Mouse (Mus musculus): ENCODE results near the gene Gja6. TPM values are rescaled to one million over a fixed set of nuclear protein-coding genes. Genes with fewer than 3 reads are reported as not detected.

Gja6 gene
- 0.14 TPM in 1 of 2 replicates, not detected in the other for polyA plus RNA-seq (2015; fragmentation: Nextera tagmentation; extraction: Ambion mirVana)

DNA sequence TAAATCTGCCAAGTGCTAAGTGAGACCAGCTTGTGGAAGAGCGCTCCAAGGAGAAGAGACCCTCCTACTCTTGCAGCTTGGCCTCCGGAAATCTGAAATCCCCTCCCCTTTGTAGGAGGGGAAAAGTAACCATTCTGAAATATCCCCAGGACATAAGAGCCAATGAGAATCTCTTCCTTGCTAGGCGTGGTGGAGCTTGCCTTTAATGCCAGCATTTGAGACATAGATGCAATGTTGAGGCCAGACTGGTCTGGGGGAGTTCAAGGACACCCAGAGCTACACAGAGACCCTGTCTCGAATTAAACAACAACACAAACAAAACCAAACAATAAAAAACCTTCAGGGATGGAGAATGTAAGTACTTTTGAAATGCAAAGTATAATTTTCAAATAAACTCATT lies at the start of gene Gja6:
Gja6 (minus strand) TSS at position 101 of the 400 bp plus-strand sequence.
- Histone ChIP-seq H3K4me1 (ENCODE audit: control insufficient read depth, insufficient read depth, low read length) (no peaks in the 10 kb centered on the region), H3K27ac (ENCODE audit: low read length) (no peak within 1 kb of the TSS), H3K4me3 (ENCODE audit: low read length) (no peak within 1 kb of the TSS), H3K36me3 (ENCODE audit: control insufficient read depth, insufficient read depth) (no peaks in the 10 kb centered on the region), H3K4me2 (ENCODE audit: low read depth, low read length) (no peak within 1 kb of the TSS), H3K9ac (ENCODE audit: low read length) (no peak within 1 kb of the TSS), H3K27me3 (ENCODE audit: control insufficient read depth, insufficient read depth, low read length) (no peaks in the 10 kb centered on the region), H3K9me3 (replicated peaks; ENCODE audit: control insufficient read depth, low read length) (no peaks in the 10 kb centered on the region)
- 66% methylated on average over 4 of the region's 4 CpGs for WGBS
- ATAC-seq (replicated peaks; ENCODE audit: extremely low read depth, insufficient read depth, low FRiP score), result no peak

DNA sequence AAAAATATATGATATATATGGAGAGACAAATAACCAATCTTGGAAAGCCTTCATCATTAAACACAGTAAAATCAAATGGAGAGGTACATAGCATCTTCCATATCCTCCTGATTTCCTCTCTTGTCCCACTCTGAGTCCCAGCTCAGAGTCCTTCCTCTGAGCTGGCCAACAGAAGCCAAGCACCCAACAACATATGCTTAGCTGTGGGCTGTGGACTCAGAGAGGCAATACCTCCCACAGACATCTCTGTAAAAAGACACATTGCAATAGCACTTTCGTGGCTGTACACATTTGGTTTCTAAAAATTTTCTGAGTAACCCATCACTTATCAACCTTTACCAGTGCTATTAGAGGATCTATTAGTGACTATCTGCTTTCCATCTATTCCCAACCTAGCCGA lies 42.7 kb upstream of the Gja6 start:
- H3K27ac ChIP-seq (ENCODE audit: low read length), result no peak overlapping the region
- no peaks in the 10 kb centered on the region for H3K36me3 ChIP-seq (ENCODE audit: control insufficient read depth, insufficient read depth)
- 84% methylated on average over 2 of the region's 2 CpGs for WGBS
- no peaks in the 10 kb centered on the region for H3K4me1 ChIP-seq (ENCODE audit: control insufficient read depth, insufficient read depth, low read length)
- no peak overlapping the region for H3K4me3 ChIP-seq (ENCODE audit: low read length)
- H3K9ac ChIP-seq (ENCODE audit: low read length), result no peak overlapping the region
- ATAC-seq (replicated peaks; ENCODE audit: extremely low read depth, insufficient read depth, low FRiP score), result no peak
- no peaks in the 10 kb centered on the region for H3K27me3 ChIP-seq (ENCODE audit: control insufficient read depth, insufficient read depth, low read length)
- H3K4me2 ChIP-seq (ENCODE audit: low read depth, low read length), result no peak overlapping the region
- H3K9me3 ChIP-seq (replicated peaks; ENCODE audit: control insufficient read depth, low read length), result no peaks in the 10 kb centered on the region

DNA sequence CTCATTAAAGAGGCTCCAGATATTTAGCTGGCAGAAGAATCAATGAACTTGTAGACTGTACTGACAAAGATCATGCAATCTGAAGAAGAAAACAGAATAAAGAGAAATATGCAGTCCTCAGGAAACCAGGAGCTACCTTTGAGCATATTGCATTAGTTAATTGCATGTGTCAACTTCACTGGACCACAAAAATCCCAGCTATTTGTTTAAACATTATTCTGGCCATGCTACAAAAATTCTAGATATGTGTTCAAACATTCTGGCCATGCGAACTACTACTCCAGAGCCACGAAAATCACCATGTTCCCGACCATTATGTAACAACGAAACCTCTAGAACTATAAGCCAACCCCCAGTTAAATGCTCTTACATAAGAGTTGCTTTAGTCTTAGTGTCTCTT lies 37.9 kb upstream of the Gja6 start:
- H3K27me3 ChIP-seq (ENCODE audit: control insufficient read depth, insufficient read depth, low read length), result no peaks in the 10 kb centered on the region
- H3K9me3 ChIP-seq (replicated peaks; ENCODE audit: control insufficient read depth, low read length), result no peaks in the 10 kb centered on the region
- H3K9ac ChIP-seq (ENCODE audit: low read length), result no peak overlapping the region
- no peak overlapping the region for H3K4me2 ChIP-seq (ENCODE audit: low read depth, low read length)
- H3K4me1 ChIP-seq (ENCODE audit: control insufficient read depth, insufficient read depth, low read length), result no peaks in the 10 kb centered on the region
- WGBS, result 73% methylated on average over 4 of the region's 4 CpGs
- no peak overlapping the region for H3K27ac ChIP-seq (ENCODE audit: low read length)
- ATAC-seq (replicated peaks; ENCODE audit: extremely low read depth, insufficient read depth, low FRiP score), result no peak
- no peaks in the 10 kb centered on the region for H3K36me3 ChIP-seq (ENCODE audit: control insufficient read depth, insufficient read depth)
- no peak overlapping the region for H3K4me3 ChIP-seq (ENCODE audit: low read length)

DNA sequence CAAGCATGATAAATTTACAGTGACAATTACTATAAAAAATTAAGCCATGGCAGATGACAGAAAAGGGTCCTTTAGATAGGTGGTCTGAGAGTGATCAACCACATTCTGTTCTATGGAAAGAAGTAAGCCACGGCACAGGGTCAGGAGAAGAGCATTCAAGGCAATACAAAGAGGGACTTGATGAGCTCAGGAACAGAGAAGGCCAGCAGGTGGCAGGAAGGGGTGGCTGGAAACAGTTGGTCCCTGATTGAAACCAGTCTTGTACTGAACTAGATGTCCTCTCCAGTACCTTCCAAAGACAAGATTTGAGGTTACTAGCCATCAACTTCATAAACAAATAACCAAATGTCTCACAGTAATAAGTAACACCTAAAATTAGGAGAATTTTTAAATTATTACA lies 28.7 kb upstream of the Gja6 start:
- H3K4me1 ChIP-seq (ENCODE audit: control insufficient read depth, insufficient read depth, low read length), result no peaks in the 10 kb centered on the region
- no peaks in the 10 kb centered on the region for H3K27me3 ChIP-seq (ENCODE audit: control insufficient read depth, insufficient read depth, low read length)
- no peaks in the 10 kb centered on the region for H3K36me3 ChIP-seq (ENCODE audit: control insufficient read depth, insufficient read depth)
- no peak overlapping the region for H3K4me3 ChIP-seq (ENCODE audit: low read length)
- WGBS, result 50% methylated on average over 1 of the region's 1 CpGs
- H3K9me3 ChIP-seq (replicated peaks; ENCODE audit: control insufficient read depth, low read length), result no peaks in the 10 kb centered on the region; the same call in 1 of the 2 replicates
- H3K4me2 ChIP-seq (ENCODE audit: low read depth, low read length), result no peak overlapping the region
- no peak overlapping the region for H3K27ac ChIP-seq (ENCODE audit: low read length)
- H3K9ac ChIP-seq (ENCODE audit: low read length), result no peak overlapping the region
- no peak for ATAC-seq (replicated peaks; ENCODE audit: extremely low read depth, insufficient read depth, low FRiP score)

DNA sequence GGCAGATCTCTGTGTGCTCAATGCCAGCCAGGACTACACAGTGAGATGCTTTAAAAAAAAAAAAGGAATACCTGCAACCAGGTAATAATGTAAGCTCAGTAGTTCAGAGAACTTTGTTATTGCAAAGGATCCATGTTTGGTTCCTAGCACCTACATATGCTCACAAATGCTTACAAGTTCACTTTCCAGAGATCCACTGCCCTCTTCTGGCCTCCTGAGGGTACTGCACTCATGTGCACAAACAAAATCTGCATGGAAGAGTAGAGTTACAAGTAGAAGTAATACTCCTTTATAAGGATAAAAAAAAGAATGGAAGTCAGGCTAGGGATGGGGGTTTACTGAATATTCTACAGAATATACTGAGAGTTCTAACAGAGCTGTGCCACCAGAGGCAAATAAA lies 23.8 kb upstream of the Gja6 start:
- H3K9me3 ChIP-seq (replicated peaks; ENCODE audit: control insufficient read depth, low read length), result no peaks in the 10 kb centered on the region; the same call in 1 of the 2 replicates
- H3K4me3 ChIP-seq (ENCODE audit: low read length), result no peak overlapping the region
- ATAC-seq (replicated peaks; ENCODE audit: extremely low read depth, insufficient read depth, low FRiP score), result no peak
- no peak overlapping the region for H3K9ac ChIP-seq (ENCODE audit: low read length)
- no peak overlapping the region for H3K4me2 ChIP-seq (ENCODE audit: low read depth, low read length)
- H3K4me1 ChIP-seq (ENCODE audit: control insufficient read depth, insufficient read depth, low read length), result no peaks in the 10 kb centered on the region
- no peak overlapping the region for H3K27ac ChIP-seq (ENCODE audit: low read length)
- H3K36me3 ChIP-seq (ENCODE audit: control insufficient read depth, insufficient read depth), result peaks cover 4% of the 10 kb centered on the region; the same call in 1 of the 2 replicates
- H3K27me3 ChIP-seq (ENCODE audit: control insufficient read depth, insufficient read depth, low read length), result no peaks in the 10 kb centered on the region

DNA sequence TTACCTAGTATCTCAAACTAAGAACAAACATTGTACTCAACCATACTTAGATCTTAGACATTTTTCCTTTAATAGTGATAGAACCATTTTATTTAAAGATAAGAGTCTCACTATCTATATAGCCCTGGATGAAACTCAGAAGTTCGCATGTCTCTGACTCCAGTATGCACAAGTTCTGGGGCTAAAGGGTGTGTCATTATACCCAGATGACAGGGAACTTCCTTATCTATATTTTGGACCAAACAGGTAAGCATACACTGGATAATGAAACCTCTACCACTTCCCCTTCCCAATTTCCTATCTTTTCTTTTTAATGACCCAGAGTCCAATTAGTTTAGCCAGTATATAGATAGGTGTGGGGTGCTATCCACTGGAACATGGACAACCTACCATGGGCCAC lies 22.0 kb upstream of the Gja6 start:
- no peak for ATAC-seq (replicated peaks; ENCODE audit: extremely low read depth, insufficient read depth, low FRiP score)
- H3K36me3 ChIP-seq (ENCODE audit: control insufficient read depth, insufficient read depth), result peaks cover 4% of the 10 kb centered on the region; the same call in 1 of the 2 replicates
- WGBS, result 75% methylated on average over 1 of the region's 1 CpGs
- no peak overlapping the region for H3K4me3 ChIP-seq (ENCODE audit: low read length)
- H3K9me3 ChIP-seq (replicated peaks; ENCODE audit: control insufficient read depth, low read length), result no peaks in the 10 kb centered on the region; the same call in 1 of the 2 replicates
- H3K9ac ChIP-seq (ENCODE audit: low read length), result no peak overlapping the region
- H3K27ac ChIP-seq (ENCODE audit: low read length), result no peak overlapping the region
- no peaks in the 10 kb centered on the region for H3K27me3 ChIP-seq (ENCODE audit: control insufficient read depth, insufficient read depth, low read length)
- no peak overlapping the region for H3K4me2 ChIP-seq (ENCODE audit: low read depth, low read length)
- H3K4me1 ChIP-seq (ENCODE audit: control insufficient read depth, insufficient read depth, low read length), result no peaks in the 10 kb centered on the region

DNA sequence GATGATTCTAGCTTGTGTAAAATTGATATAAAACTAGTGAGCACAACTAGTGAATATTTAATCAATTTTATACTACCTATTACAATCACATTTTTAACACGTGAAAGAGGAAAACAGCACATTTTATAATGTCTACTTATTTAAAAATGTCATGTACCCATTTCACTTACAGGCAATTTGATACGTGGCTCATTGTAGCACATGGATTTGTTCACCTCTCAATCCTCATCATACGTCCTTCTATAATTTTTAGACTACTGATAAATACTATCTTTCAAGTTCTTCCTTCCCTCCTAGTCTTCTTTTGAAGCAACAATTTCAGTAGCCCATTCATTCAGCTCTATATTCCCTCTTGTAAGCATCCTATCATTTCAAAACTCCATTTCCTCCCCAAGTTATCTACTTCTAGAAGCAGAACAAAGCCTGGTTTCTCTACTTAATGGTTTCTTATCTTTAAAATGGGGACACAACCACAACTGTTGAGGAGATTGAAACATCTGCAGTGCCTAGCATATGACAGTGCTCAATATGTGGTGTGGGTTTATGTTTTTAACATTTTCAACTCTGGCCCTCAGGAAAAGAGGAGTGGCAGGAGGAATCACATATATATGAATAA lies 12.3 kb upstream of the Gja6 start:
- WGBS, result 88% methylated on average over 3 of the region's 3 CpGs
- H3K4me2 ChIP-seq (ENCODE audit: low read depth, low read length), result no peak overlapping the region
- H3K27me3 ChIP-seq (ENCODE audit: control insufficient read depth, insufficient read depth, low read length), result no peaks in the 10 kb centered on the region
- H3K27ac ChIP-seq (ENCODE audit: low read length), result no peak overlapping the region
- ATAC-seq (replicated peaks; ENCODE audit: extremely low read depth, insufficient read depth, low FRiP score), result no peak
- H3K9me3 ChIP-seq (replicated peaks; ENCODE audit: control insufficient read depth, low read length), result no peaks in the 10 kb centered on the region
- H3K36me3 ChIP-seq (ENCODE audit: control insufficient read depth, insufficient read depth), result no peaks in the 10 kb centered on the region
- H3K4me3 ChIP-seq (ENCODE audit: low read length), result no peak overlapping the region
- no peaks in the 10 kb centered on the region for H3K4me1 ChIP-seq (ENCODE audit: control insufficient read depth, insufficient read depth, low read length)
- H3K9ac ChIP-seq (ENCODE audit: low read length), result no peak overlapping the region

DNA sequence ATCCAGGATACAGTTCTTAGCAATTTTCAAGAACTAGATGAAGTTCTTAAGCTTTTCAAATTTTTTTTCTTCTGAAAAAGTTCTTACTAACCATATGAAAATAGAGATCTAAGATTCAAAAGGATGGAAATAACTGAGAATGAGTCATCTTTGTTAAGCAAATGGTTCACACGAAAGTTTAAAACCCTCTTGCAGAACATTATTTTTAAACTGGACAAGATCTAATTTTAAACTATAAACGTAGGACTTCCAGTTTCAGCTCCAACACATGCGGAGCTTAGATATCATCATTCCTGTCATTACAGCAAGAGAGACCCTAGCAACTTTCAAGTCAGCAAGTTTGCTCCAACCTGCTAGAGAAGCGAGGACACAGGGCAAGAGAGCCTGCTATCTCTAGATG lies 375 bp downstream of the Gja6 start:
- Histone ChIP-seq H3K4me3 (ENCODE audit: low read length) (no peak overlapping the region), H3K4me1 (ENCODE audit: control insufficient read depth, insufficient read depth, low read length) (no peaks in the 10 kb centered on the region), H3K36me3 (ENCODE audit: control insufficient read depth, insufficient read depth) (no peaks in the 10 kb centered on the region), H3K27ac (ENCODE audit: low read length) (no peak overlapping the region), H3K27me3 (ENCODE audit: control insufficient read depth, insufficient read depth, low read length) (no peaks in the 10 kb centered on the region), H3K9me3 (replicated peaks; ENCODE audit: control insufficient read depth, low read length) (no peaks in the 10 kb centered on the region), H3K4me2 (ENCODE audit: low read depth, low read length) (no peak overlapping the region), H3K9ac (ENCODE audit: low read length) (no peak overlapping the region)
- 46% methylated on average over 4 of the region's 4 CpGs for WGBS
- ATAC-seq (replicated peaks; ENCODE audit: extremely low read depth, insufficient read depth, low FRiP score), result no peak

DNA sequence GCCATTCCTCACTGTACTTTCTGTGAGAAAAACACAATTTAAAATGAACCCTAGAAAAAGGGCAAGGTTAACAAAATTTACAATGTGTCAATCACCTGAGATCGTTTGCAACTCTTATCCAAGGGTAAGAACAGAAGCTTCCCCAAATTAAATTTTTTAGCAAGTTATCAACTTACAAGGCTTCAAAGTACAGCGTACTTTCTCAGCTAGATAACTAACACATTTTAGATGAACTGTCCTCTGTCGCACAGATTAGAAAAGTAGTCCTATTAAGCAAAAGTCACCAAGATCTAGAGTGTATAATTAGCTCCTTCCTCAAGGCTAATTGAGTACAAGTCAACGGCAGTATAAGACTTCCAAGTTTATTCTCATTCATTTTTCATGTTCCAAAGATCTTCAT lies 939 bp downstream of the Gja6 start:
- no peaks in the 10 kb centered on the region for H3K27me3 ChIP-seq (ENCODE audit: control insufficient read depth, insufficient read depth, low read length)
- H3K36me3 ChIP-seq (ENCODE audit: control insufficient read depth, insufficient read depth), result no peaks in the 10 kb centered on the region
- H3K4me3 ChIP-seq (ENCODE audit: low read length), result no peak overlapping the region
- no peak overlapping the region for H3K9ac ChIP-seq (ENCODE audit: low read length)
- ATAC-seq (replicated peaks; ENCODE audit: extremely low read depth, insufficient read depth, low FRiP score), result no peak
- H3K27ac ChIP-seq (ENCODE audit: low read length), result no peak overlapping the region
- H3K4me1 ChIP-seq (ENCODE audit: control insufficient read depth, insufficient read depth, low read length), result no peaks in the 10 kb centered on the region
- H3K4me2 ChIP-seq (ENCODE audit: low read depth, low read length), result no peak overlapping the region
- H3K9me3 ChIP-seq (replicated peaks; ENCODE audit: control insufficient read depth, low read length), result no peaks in the 10 kb centered on the region
- WGBS, result 71% methylated on average over 4 of the region's 4 CpGs

Measured in heart, embryonic 16.5 days (tissue).